Mouse (Mus musculus) embryo, embryonic 11.5 days (tissue): ENCODE results near the gene Rgma.

Experiments
- DNase-seq: peaks from one replicate; pipeline ENCODE4 v3.0.0-alpha.2; 2012; ENCODE audit warnings: low read depth, low spot score

Gene Rgma

DNA sequence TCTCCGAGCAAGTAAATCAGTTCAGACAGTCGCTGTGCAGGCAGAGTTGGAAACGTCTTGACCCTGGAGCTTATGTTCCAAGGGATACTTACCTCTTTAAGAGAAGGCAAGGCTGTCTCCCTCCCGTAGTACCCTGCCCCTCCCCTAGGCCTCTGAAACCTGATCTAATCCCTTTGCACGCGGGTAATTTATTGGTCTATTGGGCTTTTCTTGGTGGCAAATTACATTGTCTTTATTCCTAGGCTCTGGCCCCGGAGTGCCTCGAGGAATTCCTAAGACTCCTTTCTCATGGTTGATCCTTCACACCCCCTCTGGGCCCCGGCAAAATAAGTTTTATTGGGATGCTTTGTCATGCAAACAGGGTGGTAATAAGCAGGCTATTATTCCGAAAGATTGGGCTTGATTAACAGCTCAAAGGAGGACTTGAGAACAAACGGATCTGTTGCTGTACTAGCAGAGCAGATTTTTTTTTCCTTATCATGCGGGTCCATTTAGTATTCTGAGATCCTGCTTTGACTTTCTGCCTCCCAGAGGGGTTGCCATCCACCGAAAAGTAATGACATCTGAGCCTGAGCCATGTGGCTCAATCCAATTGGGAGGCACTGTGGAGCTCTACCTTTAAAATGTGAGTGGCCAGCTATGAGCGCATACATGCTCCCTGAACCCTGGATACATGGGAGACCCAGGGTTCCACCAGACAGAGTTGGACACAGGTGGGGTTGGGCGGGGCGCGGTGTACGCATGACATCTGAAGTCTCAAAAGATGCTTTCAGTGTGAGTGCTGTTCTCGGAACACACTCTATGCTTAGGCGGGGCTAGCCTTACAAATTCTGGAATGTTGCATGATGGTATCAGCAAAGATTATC, 25.0 kb downstream of the Rgma start:
- DNase-seq = peak; percentile 78

DNA sequence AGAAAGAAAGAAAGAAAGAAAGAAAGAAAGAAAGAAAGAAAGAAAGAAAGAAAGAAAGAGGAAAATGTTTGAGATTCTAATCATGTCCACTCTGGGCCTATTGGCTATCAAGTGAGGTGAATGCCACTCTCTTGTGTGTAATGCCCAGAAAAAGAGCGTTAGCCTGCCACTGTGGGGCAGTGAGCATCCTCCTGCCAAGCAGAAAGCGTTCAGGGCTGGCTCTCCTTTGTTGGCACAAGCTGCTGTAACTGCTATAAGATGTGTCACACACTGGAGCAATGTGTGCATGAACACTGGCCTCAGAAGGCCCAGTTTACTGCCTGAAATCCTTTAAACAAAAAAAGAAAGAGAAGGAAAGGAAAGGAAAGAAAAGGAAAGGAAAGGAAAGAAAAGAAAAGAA, 26.8 kb downstream of the Rgma start:
- DNase-seq = no peak

DNA sequence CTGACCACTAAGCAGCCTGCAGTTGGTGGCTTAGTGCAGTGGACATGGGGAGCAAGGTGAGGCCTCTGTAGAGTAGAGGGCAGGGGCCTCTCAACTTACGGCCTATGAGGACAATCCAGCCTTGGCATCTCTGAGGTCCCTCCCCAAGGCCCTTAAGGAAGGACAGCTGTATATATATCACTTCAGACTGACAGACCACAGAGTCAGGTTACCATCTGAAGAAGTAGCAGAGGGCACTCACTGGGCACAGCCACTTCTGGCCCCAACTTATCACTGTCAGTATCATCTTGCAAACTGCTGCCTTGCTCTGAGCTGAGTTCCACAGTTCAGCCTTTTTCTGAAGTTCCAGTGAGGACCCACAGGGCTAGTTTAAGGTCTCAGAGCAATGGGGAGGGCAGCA, 27.4 kb downstream of the Rgma start:
- DNase-seq = no peak

DNA sequence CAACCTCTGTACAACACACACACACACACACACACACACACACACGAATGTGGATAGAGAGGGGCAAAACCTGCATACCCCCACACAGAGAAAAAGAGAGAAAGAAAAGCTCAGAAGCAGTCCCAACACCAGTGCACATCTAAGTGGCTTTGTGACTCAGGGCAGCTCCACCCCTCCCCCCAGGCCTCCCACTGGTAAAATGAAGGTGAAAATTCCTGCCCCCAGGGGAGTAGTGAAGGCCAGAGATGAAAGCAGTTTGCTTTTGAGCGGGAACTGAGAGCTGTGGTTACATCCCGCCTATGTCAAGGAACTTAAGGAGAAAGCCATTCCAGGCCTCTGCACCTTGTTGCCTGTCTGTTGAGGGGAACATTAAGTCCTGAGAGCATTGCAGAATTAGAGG, 28.2 kb downstream of the Rgma start:
- no peak for DNase-seq

DNA sequence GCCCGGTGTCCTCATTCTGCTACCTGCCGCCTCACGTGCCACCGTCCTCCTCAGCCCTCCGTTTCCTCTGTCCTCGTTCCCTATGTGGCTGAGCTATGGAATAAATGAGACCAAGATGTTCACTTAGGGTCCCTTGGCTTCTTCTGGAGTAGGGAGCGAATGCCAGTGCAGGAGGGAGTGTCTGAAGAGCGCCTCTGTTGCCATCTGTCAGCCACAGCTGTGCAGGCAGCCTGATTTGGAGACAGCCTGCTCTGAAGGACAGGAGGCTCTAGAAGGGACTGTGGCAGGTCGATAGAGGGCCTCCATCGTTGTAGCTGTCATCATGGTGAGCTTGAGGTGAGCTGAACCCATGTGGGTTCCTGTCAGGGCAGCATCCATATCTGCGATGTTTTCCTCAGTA, 30.2 kb downstream of the Rgma start:
- DNase-seq = no peak

DNA sequence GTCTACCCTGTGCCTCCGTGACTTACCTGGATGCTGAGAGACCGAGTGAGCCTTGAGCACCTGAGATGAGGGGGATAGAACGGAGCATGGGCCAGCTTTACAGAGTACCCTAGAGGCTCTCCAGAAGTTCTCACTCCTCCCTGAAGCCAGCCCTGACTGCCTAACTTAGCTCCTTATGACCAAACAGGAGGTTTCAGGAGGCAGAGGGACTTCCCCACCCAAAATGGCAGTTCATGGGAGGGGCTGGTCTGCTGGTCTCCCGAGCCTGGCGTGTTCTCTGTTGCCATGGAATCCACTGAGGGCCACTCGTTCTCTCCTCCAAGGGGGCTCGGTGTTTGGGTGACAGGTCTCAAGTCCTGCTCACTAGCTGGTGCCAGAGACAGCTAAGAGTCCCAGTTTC, 36.2 kb downstream of the Rgma start:
- DNase-seq = no peak

DNA sequence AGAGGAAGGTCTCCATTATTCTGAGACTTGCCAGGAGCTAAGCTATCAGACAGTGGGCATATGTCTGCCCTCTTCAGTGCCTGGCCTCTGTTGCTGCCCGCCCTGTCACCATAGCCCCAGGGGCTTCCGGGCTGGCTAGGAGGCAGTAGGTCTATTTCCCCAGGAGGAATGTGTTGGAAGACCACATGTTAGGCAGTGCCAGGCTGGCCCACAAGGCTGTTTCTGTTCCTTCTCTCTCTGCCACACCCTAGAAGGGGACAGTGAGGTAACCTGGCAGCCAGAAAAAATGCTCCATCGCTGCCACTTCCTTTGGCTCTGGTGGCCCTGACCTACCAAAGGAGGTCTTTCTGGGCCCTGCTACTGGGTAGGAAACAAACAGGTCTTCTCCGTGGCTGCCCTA, 36.7 kb downstream of the Rgma start:
- DNase-seq = no peak

DNA sequence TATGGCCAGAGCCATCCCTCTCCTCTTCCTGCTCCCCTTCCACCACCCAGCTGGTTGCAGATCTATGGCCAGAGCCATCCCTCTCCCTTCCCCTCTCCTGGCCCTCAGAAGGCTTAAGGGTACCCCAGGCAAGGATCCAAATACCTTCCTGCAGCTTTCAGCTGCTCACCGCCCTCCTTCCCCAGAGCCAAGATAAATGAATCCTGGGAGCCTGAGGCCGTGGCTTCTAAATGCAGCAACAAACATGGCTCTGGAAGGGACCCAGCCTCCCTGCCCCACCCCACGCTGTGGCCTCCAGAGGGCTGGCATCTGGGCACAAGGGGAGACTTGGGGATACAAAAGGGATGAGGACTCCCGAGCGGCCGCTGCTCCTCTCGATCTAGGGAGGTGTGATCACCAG, 37.1 kb downstream of the Rgma start:
- no peak for DNase-seq

DNA sequence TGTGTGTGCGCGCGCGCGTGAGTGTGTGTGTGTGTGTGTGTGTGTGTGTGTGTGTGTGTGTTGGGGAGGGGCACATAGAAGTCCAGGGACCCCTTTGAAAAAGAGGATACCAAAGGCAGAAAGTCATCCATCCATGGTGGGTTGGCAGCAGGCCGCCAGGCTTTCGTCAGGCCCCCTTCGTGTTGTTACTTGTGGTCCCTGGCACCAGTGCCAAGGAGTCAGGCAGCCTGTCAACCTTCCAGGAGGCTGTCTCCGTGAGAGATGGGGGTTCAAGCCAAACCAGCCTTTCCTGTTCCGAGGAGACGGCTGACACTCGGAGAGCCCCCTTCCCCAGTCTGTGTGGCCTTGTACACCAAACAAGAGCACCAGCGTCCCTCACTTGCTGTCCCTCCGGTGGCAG, 38.9 kb downstream of the Rgma start:
- DNase-seq = no peak

DNA sequence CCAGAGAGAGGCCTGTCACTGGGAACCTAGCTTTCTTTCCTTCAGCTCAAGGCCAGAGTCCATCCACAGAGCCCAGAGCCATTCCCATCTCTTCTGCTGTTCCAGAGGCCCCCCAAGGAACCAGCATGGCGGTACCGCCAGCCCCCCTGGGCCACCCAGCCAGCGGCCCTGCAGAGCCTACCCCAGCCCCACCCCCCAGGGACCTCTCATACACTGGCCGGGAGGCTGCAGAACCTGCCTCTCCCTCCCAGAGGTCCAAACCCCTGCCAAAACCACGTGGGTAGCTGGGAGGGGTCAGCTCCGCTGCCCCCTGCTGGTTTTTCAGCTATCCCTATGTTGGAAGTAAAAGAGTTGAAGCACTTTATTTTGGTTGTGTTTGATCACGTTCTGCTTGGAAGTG, 44.1 kb downstream of the Rgma start:
- DNase-seq = no peak

DNA sequence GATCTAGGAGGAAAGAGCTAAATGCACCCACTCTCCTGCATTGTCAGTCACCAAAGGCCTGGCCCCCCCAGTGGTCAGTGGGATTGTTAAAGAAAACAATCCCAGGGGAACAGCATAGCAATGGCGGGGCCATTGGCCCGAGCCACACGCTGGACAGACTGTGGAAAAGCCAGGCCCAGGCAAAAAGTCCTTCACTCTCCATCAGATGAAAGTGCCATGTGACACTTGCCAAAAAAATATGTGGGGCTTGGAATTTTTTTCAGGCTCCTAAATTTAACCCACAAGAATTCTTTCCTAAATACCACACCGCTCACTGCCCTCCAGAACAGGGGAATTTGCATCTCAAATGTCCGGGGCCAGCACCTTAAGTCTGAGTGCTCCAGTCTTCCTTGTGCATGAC, 45.5 kb downstream of the Rgma start:
- no peak for DNase-seq

DNA sequence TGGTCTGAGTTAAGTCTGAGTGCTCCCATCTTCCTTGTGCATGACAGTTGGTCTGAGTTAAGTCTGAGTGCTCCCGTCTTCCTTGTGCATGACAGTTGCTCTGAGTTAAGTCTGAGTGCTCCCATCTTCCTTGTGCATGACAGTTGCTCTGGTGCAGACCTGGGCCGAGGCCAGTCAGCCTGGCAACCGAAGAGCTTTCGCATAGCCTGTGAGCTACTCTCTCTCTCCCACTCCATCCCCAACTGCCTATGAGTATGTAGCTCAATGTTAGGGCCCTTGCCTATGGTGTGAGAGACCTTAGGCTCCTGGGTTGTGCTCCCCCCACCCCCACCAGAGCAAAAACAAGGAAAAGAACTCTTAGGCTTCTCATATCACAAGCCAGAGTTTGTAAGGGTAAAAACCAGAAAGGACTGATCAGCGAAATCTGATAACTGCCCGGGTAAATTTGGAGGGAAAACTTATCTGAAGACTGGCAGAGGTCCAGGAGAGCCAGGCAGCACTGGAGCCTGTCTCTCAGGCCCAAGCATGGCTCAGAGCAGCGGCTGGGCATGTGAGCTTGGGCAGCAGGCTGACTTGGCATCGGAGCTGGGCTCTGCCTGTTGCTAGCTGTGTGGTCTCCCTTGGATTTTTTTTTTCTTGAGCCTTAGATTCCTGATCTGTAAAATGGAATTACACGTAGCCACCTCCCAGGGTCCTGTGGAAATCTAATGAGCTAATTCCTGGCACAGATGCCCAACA, 46.1 kb downstream of the Rgma start:
- no peak for DNase-seq

DNA sequence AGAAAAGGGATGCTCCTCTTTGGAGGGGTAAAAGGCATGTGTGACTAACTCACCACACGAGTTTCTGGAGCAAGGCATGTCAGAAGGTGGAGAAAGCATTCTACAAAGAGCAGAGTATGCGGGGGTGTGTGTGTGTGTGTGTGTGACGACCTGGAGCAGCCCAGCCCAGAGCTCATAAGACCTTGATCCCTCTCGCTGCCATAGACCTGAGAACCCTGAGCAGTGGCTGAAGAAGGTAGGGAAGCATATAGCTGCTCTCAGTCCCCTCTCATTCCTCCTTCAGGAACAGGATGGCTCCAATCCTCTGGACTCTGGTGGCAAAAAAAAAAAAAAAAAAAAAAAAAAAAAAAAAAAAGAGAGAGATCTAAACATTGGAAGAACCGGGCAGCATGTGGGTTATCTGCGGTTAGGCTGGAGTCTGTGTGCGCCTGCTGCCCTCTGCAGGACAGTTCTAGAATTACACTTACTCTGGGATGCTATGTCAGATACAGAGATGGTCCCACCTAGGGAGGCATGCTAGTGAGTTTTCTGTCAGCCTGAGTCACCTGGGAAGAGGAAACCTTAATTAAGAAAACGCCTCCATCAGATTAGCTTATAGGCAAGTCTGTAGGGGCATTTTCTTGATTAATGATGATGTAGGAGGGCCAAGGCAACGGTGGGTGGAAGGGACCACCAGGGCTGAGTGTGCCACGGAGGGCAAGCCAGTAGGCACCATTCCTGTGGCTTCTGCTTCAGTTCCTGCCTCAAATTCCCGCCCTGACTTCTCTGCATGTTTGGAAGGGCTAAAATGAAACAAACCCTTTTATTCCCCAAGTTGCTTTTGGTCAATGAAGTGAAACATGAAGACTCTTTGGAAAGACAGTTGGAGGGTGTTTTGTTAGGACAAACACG, 47.2 kb downstream of the Rgma start:
- DNase-seq = peak; percentile 69

DNA sequence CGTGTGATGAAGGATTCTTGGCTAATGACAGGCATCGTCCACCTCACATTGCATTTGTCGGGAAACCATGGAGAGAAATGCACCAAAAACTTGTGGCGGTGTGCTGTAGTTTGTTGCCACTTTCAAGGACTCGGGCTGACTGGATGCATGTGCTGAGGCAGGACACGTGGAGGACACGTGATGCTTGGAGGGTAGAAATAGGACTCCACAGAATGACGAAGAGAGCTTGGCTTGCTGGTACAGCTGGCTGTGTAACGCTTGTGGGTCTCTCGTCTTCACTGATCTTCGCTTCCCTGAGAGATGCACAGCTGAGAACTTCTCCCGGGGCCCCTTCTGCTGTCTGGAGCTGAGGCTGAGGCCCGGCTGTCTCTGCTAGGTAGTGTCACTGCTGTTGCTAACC, 47.9 kb downstream of the Rgma start:
- DNase-seq = no peak

DNA sequence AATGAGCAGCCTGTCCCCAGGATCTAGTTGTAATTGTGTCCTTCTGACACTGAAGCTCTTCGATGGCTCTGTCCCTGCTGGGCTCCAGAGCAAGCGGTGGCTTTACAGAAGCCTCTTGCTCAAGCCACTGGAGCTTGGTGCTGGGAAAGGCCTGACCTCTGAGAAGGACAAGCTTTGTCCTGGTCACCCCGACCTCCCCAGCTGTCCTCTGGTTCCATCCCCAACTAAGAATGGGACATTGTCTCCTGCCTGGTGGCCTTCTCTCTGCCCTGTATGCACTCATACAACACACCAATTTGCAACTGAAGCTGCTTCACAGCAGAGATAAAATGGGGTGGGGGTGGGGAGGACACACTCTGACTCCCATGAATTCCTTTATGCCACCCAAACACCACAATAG, 48.9 kb downstream of the Rgma start:
- no peak for DNase-seq

DNA sequence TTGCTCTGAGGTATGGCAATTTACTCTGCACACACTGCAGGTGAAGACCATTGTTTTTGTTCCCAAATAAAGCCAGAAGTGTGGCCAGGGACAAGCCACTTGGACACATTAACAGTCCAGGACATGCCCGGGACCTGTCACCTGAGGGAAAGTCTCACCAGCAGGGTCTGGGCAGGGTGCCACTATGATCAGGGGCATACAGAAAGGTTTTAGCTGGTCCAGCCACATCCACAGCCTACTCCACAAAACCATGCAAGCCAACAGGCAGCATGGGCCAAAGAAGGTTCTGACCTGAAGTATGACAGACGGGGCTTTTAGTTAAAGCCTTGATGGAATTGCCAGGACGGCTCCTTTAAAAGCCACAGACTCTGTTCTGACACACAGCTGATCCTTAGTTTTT, 49.4 kb downstream of the Rgma start:
- no peak for DNase-seq

DNA sequence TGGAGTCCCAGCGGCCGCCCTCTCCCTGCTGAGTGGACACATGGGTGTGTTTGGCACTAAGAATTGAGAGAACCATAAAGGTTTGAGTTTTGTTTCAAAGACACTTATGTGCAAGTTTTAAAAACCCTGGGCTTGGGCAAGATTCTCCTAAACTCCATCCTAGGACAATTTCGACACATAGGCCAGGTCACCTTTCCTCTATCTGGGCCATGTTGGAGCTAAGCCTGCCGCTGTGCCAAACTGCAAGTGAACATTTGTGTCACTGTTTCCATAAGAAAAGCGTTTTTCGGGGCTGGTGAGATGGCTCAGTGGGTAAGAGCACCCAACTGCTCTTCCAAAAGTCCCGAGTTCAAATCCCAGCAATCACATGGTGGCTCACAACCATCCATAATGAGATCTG, 50.1 kb downstream of the Rgma start:
- DNase-seq = no peak

DNA sequence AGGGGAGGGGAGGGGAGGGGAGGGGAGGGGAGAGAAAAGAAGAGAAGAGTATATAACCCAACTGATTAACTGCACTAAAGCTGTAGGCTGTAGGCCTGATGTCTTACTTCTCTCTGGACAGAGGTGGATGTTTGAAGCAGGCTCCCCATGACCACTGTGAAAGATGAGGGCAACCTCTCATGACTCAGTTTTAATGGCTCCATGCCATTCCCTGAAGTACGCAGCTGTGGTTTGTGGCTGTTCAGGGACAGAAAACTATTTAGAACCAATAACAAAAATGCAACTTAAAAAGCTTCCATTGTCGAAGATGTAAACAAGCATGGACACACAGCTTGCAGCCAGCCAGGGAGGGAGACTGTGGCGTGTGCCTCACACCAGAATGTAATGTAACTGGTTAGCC, 50.9 kb downstream of the Rgma start:
- no peak for DNase-seq

DNA sequence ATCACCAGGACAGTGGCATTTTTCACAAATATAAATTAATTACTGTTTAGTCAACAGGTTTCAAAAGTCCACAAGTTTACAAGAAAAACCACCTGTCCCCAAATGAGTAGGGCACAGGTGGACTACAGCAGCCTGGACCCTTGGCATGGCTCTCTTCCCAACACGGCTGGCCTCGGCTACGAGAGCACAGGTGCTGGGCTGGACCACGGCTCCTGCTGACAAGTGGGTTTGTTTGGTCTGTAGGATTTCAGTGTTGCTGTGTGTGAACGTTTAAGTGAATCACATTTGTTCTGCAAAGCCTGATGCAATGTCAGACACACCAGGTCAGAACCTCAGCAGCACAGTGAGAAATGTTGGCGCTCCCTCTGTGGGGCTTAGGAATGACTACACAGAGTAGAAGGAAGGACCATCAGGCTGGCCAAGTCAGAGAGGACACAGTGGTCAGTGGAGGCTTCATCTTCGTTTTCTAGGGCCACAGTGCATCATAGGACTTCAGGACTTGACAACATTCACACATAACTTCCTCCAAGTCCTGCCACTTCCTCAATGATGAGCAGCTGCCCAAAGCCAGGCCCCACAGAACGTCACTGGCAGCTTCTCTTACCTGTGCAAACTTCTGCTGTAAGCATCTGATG, 51.6 kb downstream of the Rgma start:
- no peak for DNase-seq

DNA sequence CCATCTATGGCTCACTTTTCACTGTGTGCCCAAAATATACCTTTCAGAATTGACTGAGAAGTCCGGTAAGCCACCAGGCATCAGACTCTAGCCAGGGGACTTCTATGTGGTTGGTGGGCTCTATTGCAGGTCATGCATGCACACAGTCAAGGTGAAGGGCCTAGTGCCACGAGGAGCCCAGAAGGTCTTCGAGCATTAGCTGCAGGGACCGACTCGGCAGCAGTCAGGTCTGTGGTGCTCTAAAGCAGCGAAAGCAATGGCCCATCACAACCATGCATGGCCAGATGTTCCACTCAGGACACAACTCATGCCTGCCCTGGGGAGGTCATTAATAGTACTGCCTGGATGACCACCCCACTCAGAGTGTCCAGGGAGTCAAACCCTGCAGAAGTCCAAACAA, 52.5 kb downstream of the Rgma start:
- DNase-seq = no peak

DNA sequence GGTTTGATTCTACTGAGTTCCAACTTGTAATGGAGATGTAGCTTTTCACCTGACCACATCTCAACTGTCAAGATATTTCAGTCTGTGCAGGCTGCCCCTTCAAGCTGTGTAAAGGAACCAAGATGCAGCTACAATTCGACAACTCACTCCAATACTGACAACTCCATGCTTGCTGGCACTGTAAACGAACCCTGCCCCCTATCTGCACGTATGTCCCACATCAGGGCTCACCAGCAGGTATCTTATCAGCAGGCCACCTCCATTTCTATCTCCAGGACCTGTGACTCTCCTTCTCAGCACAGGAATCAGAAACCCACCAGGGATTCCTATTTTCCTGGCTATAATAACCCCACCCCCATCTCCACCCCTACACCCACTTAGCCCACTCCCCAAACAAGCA, 53.2 kb downstream of the Rgma start:
- DNase-seq = no peak
